Mouse (Mus musculus): ENCODE results near the gene Pnkp. TPM values are rescaled to one million over a fixed set of nuclear protein-coding genes. Genes with fewer than 3 reads are reported as not detected.

Pnkp gene
- polyA plus RNA-seq, 1 experiment from 2014 or later, result 40.2 TPM

MicroRNA genes within 50 kb of the gene (microRNA counts, 519-probe panel; counts per million panel counts)
- microRNA mmu-miR-707, result 1,255 counts per million, percentile 77 among the panel's probes with 10 or more counts

Other genes with a start within 250 kb of the Pnkp start
- gene Myh14, start 186.3 kb upstream of the Pnkp start, polyA plus RNA-seq (2016; fragmentation: Nextera tagmentation; extraction: Ambion mirVana), result 1.5 and 2.4 TPM in 2 replicates
- gene Izumo2, start 148.4 kb upstream of the Pnkp start, polyA plus RNA-seq (2016; fragmentation: Nextera tagmentation; extraction: Ambion mirVana), result not detected in 2 replicates
- gene Vrk3, start 108.7 kb upstream of the Pnkp start, polyA plus RNA-seq (2016; fragmentation: Nextera tagmentation; extraction: Ambion mirVana), result 45.3 and 46.6 TPM in 2 replicates
- gene Zfp473, start 106.1 kb upstream of the Pnkp start, polyA plus RNA-seq (2016; fragmentation: Nextera tagmentation; extraction: Ambion mirVana), result 3.6 and 4.0 TPM in 2 replicates
- 135 and 158 TPM in 2 replicates for gene Nup62, start 41.1 kb upstream of the Pnkp start, polyA plus RNA-seq (2016; fragmentation: Nextera tagmentation; extraction: Ambion mirVana)
- 1.7 and 1.9 TPM in 2 replicates for gene Il4i1, start 40.8 kb upstream of the Pnkp start, polyA plus RNA-seq (2016; fragmentation: Nextera tagmentation; extraction: Ambion mirVana)
- gene Atf5, start 40.5 kb upstream of the Pnkp start, polyA plus RNA-seq (2016; fragmentation: Nextera tagmentation; extraction: Ambion mirVana), result 4.6 TPM in 2 replicates
- 81.7 and 93.3 TPM in 2 replicates for gene Akt1s1, start 8.1 kb upstream of the Pnkp start, polyA plus RNA-seq (2016; fragmentation: Nextera tagmentation; extraction: Ambion mirVana)
- 77.1 and 91.1 TPM in 2 replicates for gene Tbc1d17, start 8.1 kb upstream of the Pnkp start, polyA plus RNA-seq (2016; fragmentation: Nextera tagmentation; extraction: Ambion mirVana)
- 478 and 579 TPM in 2 replicates for gene Ptov1, start 12.6 kb downstream of the Pnkp start, polyA plus RNA-seq (2016; fragmentation: Nextera tagmentation; extraction: Ambion mirVana)
- 187 and 223 TPM in 2 replicates for gene Med25, start 35.6 kb downstream of the Pnkp start, polyA plus RNA-seq (2016; fragmentation: Nextera tagmentation; extraction: Ambion mirVana)
- 24.4 and 28.4 TPM in 2 replicates for gene Fuz, start 38.9 kb downstream of the Pnkp start, polyA plus RNA-seq (2016; fragmentation: Nextera tagmentation; extraction: Ambion mirVana)
- gene Ap2a1, start 72.4 kb downstream of the Pnkp start, polyA plus RNA-seq (2016; fragmentation: Nextera tagmentation; extraction: Ambion mirVana), result 80.7 and 93.1 TPM in 2 replicates
- gene Tsks, start 86.1 kb downstream of the Pnkp start, polyA plus RNA-seq (2016; fragmentation: Nextera tagmentation; extraction: Ambion mirVana), result 0.08 TPM in 1 of 2 replicates, not detected in the other
- gene Cpt1c, start 117.7 kb downstream of the Pnkp start, polyA plus RNA-seq (2016; fragmentation: Nextera tagmentation; extraction: Ambion mirVana), result 22.4 and 26.8 TPM in 2 replicates
- gene Prmt1, start 129.4 kb downstream of the Pnkp start, polyA plus RNA-seq (2016; fragmentation: Nextera tagmentation; extraction: Ambion mirVana), result 843 and 861 TPM in 2 replicates
- 76.7 and 78.1 TPM in 2 replicates for gene Irf3, start 140.5 kb downstream of the Pnkp start, polyA plus RNA-seq (2016; fragmentation: Nextera tagmentation; extraction: Ambion mirVana)
- gene Bcl2l12, start 141.6 kb downstream of the Pnkp start, polyA plus RNA-seq (2016; fragmentation: Nextera tagmentation; extraction: Ambion mirVana), result 69.6 and 73.9 TPM in 2 replicates
- gene Scaf1, start 159.2 kb downstream of the Pnkp start, polyA plus RNA-seq (2016; fragmentation: Nextera tagmentation; extraction: Ambion mirVana), result 44.0 and 49.9 TPM in 2 replicates
- 24.4 and 24.8 TPM in 2 replicates for gene Rras, start 160.8 kb downstream of the Pnkp start, polyA plus RNA-seq (2016; fragmentation: Nextera tagmentation; extraction: Ambion mirVana)
- gene Prr12, start 195.7 kb downstream of the Pnkp start, polyA plus RNA-seq (2016; fragmentation: Nextera tagmentation; extraction: Ambion mirVana), result 11.9 and 13.4 TPM in 2 replicates
- gene Nosip, start 205.3 kb downstream of the Pnkp start, polyA plus RNA-seq (2016; fragmentation: Nextera tagmentation; extraction: Ambion mirVana), result 67.8 and 70.7 TPM in 2 replicates
- gene Prrg2, start 205.5 kb downstream of the Pnkp start, polyA plus RNA-seq (2016; fragmentation: Nextera tagmentation; extraction: Ambion mirVana), result 16.9 and 18.6 TPM in 2 replicates
- gene Rcn3, start 235.1 kb downstream of the Pnkp start, polyA plus RNA-seq (2016; fragmentation: Nextera tagmentation; extraction: Ambion mirVana), result 127 and 135 TPM in 2 replicates
- 9.9 and 13.1 TPM in 2 replicates for gene Fcgrt, start 246.7 kb downstream of the Pnkp start, polyA plus RNA-seq (2016; fragmentation: Nextera tagmentation; extraction: Ambion mirVana)

Measured in hindbrain, embryonic 10.5 days (tissue).